Mouse (Mus musculus) gastrocnemius, adult 18-20 months (tissue): ENCODE measurements at regions not wholly inside any gene's neighbourhood (a gene's known extent, or its start where the extent isn't known, plus 50 kb on each side); places are given as distances from the start of the nearest gene placed in this dataset.
"Not testable (repeated sequence)": the region's sequence is repeated elsewhere in the genome, so short reads cannot be mapped to it uniquely, and the experiment has no call there.

Experiments used
- DNase-seq: peaks from one replicate; pipeline ENCODE4 v3.0.0; 2021; ENCODE audit warnings: low spot score

GRCm38 (mm10) chr17:9268776-9269175, 153.1 kb upstream of the Gm17728 start:
- no peak for DNase-seq

GRCm38 (mm10) chr17:9278046-9278445, 143.8 kb upstream of the Gm17728 start:
- not testable (repeated sequence) for DNase-seq

- no peak for DNase-seq
Measured at GRCm38 (mm10) chr17:9279481-9279880, 142.4 kb upstream of the Gm17728 start.

- DNase-seq: no peak
Measured at GRCm38 (mm10) chr17:9281891-9282290, 140.0 kb upstream of the Gm17728 start.

DNA sequence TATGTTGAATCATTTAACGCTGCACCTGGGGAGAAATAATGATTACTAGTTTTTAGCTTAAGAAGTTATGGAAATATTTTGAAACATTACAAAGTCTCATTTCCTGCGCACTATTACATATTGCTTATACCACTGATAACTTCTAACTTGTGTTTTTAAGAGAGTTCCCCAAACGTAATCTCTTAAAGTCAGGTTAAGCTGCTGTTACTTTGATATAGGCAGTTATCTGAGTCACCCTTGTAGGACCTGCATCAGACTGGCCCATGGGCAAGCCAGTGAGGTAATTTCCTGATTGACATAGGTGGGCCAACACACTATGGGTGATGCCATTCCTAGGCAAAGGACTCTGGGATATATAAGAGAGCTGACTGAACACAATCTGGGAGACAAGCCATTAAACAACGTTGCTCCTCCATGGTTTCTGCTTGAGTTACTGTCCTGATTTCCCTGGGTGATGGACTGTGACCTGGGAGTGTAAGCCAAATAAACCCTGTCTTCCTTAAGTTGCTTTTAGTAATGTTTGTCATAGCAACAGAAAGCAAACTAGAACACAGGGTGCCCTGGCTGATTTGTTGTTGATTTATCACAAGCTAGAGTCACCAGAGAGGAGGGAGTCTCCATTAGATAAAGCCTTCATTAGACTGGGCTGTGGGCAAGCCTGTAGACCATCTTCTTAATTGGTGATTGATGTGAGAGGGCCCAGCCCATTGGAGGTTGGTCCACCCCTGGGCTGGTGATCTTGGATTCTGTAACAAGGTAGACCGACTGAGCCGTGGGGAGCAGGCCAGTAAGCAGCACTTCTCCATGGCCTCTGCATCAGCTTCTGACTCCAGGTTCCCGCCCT, 139.3 kb upstream of the Gm17728 start:
- no peak for DNase-seq

DNA sequence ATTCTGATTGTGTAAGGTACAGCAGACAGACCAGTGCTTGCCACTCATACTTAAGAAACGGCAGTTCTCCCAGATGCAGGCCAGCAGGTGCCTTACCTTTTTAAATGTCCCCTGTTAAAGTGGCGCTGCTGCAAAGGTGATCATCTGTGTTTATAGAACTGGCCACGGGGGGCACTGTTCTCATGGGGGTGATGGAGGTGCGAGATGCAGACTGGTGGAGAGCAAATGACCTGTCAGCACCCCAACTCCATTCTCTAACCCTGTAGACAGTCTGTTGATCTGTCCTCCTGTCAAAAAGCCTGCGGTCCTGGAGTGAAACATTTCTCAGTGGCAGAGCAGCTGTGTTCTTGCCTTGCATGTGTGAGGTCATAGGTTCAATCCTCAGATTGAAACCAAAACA, 135.4 kb upstream of the Gm17728 start:
- no peak for DNase-seq

GRCm38 (mm10) chr17:9286834-9287233, 135.0 kb upstream of the Gm17728 start:
- DNase-seq: no peak

DNA sequence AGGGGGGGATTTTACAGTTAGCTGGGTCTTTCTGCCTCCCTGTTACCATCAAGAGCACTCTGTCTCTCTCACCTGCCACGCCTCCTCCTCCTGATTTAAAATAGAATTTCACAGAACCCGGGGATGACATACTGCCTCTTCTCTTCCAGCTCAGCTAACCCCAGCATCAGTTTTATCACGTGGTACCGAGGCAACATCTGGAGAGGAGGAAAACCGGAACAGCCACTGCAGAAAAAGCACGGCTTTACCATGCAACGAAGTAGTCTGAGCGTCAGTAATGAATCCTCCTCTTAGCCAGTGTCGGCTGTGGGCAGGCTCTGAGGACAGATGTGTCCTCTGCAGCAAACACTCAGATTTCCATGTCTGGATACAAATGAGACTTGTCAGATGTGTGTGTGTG, 134.2 kb upstream of the Gm17728 start:
- no peak for DNase-seq

DNA sequence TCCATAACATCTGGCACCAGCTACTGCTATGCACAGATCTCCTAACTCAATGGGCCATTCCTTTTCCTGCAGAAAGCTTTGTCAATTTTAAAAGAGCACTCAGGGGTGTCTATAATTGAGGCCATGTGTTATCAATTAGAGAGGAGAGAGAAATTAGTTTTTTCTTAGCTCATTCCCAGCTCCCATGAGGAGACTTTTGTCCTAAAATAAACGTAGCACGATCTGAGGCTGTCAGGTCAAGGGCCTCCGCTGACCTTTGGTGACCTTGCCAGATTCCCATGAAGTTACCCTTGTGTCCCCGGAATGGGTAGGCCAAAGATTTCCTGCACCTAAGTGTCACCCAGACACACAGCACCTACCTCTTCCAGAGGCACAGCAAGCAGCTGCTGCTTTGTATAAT, 130.3 kb upstream of the Gm17728 start:
- no peak for DNase-seq

DNA sequence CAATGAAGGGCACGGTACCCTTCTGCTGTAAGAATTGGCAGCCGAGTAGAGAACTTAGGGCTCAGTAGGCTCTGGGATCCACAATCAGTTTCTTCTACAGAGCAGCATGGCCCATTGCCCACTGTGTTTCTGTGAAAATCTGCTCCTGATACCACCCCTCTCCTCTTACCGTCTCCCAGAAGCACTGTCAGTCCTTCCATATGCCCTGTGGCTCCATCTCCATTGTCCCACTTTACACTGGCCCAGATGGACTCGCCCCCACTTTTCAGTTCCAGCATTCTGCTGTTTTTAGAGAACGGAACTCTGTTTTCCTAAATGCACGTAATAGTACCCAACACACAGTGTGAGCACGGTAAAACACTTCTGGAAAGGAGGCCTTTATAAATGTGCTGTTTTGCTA, 129.6 kb upstream of the Gm17728 start:
- DNase-seq: no peak

GRCm38 (mm10) chr17:9296371-9296770, 125.5 kb upstream of the Gm17728 start:
- DNase-seq: no peak

DNA sequence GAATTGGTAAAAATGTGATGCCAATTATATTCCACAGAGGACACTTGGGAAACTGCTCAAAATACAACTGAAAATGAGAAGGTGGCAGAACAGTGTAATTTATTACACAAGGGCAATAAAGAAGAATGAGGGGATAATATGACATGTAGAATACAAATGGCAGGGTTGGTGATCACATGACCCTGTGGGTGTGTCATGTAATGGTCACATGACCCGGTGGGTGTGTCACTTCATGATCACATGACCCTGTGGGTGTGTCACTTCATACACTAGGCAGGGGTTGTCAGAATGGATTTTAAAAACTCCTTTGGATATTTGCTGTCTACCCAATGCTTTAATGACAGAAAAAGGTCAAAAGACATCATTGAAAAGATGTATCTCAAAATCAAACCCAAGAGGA, 123.6 kb upstream of the Gm17728 start:
- no peak for DNase-seq

DNA sequence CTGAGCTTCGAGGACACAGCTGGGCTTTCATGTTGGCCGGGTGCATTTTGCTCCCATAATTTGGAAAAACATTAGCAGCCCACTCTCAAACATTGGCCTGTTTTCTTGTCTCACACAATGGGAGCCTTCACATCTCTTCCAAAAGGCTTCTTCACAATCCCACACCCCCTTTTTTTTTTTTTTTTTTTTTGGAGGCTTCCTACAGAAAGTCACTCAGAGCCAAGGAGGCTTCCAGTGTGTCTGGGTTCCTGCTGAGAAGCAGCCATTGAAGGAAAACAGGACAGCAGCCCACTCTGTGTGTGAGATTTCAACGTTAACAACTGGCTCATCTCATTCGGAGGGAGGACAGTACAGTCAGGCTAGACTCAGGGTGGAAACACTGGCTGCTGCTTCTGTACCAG, 120.8 kb upstream of the Gm17728 start:
- DNase-seq: no peak

DNA sequence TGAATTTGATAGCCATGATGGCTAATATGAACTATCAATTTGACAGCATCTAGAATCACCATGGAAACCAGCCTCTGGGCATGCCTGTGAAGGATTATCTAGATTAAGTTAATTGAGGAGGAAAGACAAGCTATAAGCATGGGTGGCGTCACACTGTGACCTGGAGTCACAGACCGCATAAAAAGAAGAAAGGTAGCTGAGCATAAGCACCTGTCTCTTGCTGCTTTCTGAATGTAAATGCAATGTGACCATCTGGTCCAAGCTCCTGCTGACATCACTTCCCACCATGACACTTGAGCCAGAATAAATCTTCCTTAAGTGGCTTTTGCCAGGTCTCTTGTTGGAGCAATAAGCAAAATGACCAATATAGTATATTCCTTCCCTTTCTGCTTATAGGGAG, 113.4 kb upstream of the Gm17728 start:
- DNase-seq: no peak

DNA sequence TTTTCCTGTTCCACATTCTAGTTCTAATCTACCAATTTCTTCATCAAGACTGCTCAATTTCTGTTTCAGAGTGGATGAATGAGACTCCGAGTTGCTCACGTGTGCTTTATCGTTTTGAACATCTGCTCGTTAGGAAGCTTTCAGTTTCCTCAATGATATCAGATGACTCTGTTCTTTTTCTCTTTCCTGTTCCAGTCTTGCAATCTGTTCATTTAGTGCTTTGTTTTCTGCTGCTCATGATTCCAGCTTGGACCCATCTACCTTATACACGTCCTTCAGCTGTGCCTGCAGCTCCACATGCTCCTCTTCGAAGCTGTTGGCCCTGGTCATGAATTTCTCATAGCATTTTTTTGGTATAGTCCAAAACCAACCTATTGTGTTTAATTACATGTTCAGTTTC, 99.1 kb upstream of the Gm17728 start:
- DNase-seq: no peak

GRCm38 (mm10) chr17:9328886-9329455, 92.9 kb upstream of the Gm17728 start:
- DNase-seq: no peak

- DNase-seq: no peak
Measured at GRCm38 (mm10) chr17:9357572-9358159, 64.2 kb upstream of the Gm17728 start.
